Comparison of ENCODE assay signal across 7 mouse cellular contexts in the genomic region with DNA sequence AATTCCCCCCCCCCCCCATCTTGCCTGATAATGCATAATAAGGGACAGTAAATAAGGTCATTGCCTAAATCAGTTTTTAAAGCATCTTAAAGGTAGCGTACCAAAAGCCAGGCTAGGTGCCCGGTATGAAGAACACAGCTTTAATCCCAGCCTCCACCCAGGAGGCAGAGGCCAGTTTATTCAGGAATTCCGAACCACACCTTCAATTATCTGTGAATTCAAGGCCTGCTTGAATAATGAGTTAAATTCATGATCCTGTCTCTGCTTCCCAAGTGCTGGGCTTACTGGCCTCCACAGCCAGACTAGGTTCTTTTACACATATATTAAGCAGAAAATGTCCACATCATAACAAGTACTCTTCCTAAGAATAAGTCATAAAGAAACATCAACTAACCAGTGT. TPM values are rescaled to one million over a fixed set of nuclear protein-coding genes. Genes with fewer than 3 reads are reported as not detected.
A peak's percentile ranks its signal among the peaks of the same experiment; 100 is the strongest.
DNase-seq lines count a peak whose midpoint lies in the region; ATAC-seq and TF ChIP-seq lines count a peak whose summit lies in the region.

No protein-coding gene starts in this region.

- peak overlapping the region; percentile 94 for H3K4me3 ChIP-seq in megakaryocyte, embryonic 14.5 days (replicated peaks)
- H3K4me3 ChIP-seq in forebrain, embryonic 10.5 days, result peak overlapping the region; percentile 84
- peak overlapping the region; percentile 86 for H3K4me3 ChIP-seq in limb, embryonic 14.5 days (replicated peaks; ENCODE audit: low read length)
- H3K4me3 ChIP-seq in stomach, embryonic 15.5 days (replicated peaks), result peak overlapping the region; percentile 80

- H3K4me1 ChIP-seq in megakaryocyte, embryonic 14.5 days, result peaks cover 29% of the 10 kb centered on the region
- peaks cover 27% of the 10 kb centered on the region for H3K4me1 ChIP-seq in forebrain, embryonic 10.5 days
- peaks cover 5% of the 10 kb centered on the region for H3K4me1 ChIP-seq in limb, embryonic 14.5 days (ENCODE audit: control insufficient read depth, insufficient read depth, low read length)
- H3K4me1 ChIP-seq in stomach, embryonic 15.5 days, result peaks cover 13% of the 10 kb centered on the region; the same call in 1 of the 2 replicates

- peaks cover 24% of the 10 kb centered on the region for H3K36me3 ChIP-seq in megakaryocyte, embryonic 14.5 days (replicated peaks; ENCODE audit: low read length)
- H3K36me3 ChIP-seq in forebrain, embryonic 10.5 days (replicated peaks), result peaks cover 21% of the 10 kb centered on the region
- H3K36me3 ChIP-seq in limb, embryonic 14.5 days (ENCODE audit: control insufficient read depth, insufficient read depth, low read length), result peaks cover 13% of the 10 kb centered on the region
- H3K36me3 ChIP-seq in stomach, embryonic 15.5 days, result 0 out of 2 replicates have a peak, but pooled peaks cover 8% of the 10 kb centered on the region

- no peak for TF ChIP-seq POLR2A in limb, embryonic 14.5 days (IDR thresholded peaks at IDR 0.05; ENCODE audit: borderline replicate concordance, extremely low read depth, insufficient read depth, insufficient read length)

- H3K4me2 ChIP-seq in limb, embryonic 14.5 days (replicated peaks; ENCODE audit: low read depth, low read length, severe bottlenecking), result peak overlapping the region; percentile 81
- H3K4me2 ChIP-seq in stomach, embryonic 15.5 days, result peak overlapping the region; percentile 80

- H3K27me3 ChIP-seq in megakaryocyte, embryonic 14.5 days (replicated peaks), result no peaks in the 10 kb centered on the region
- no peaks in the 10 kb centered on the region for H3K27me3 ChIP-seq in forebrain, embryonic 10.5 days (ENCODE audit: poor library complexity, severe bottlenecking)
- no peaks in the 10 kb centered on the region for H3K27me3 ChIP-seq in limb, embryonic 14.5 days (ENCODE audit: control insufficient read depth, insufficient read depth, low read length)
- H3K27me3 ChIP-seq in stomach, embryonic 15.5 days (replicated peaks), result no peaks in the 10 kb centered on the region

- peak overlapping the region; percentile 84 for H3K9ac ChIP-seq in limb, embryonic 14.5 days (ENCODE audit: low read depth, low read length, severe bottlenecking)
- H3K9ac ChIP-seq in stomach, embryonic 15.5 days, result no peak overlapping the region

- H3K9me3 ChIP-seq in megakaryocyte, embryonic 14.5 days, result no peaks in the 10 kb centered on the region
- H3K9me3 ChIP-seq in forebrain, embryonic 10.5 days, result no peaks in the 10 kb centered on the region
- H3K9me3 ChIP-seq in limb, embryonic 14.5 days (ENCODE audit: control insufficient read depth, low read length), result no peaks in the 10 kb centered on the region
- no peaks in the 10 kb centered on the region for H3K9me3 ChIP-seq in stomach, embryonic 15.5 days

- no peak for DNase-seq in forebrain, embryonic 10.5 days (ENCODE audit: extremely low spot score, low spot score)
- DNase-seq in limb, embryonic 14.5 days (ENCODE audit: low spot score), result no peak
- no peak for DNase-seq in layer of hippocampus, postnatal 14 days (ENCODE audit: low spot score in 2 of 2)
- no peak for DNase-seq in layer of hippocampus, adult 8-10 months (ENCODE audit: low spot score in 2 of 2)

- ATAC-seq in megakaryocyte, adult 5-6 weeks (ENCODE audit: poor library complexity, severe bottlenecking), result no peak
- ATAC-seq in limb, embryonic 14.5 days (ENCODE audit: low FRiP score, low read depth), result no peak
- no peak for ATAC-seq in stomach, embryonic 15.5 days (ENCODE audit: insufficient read depth, low FRiP score, low read depth)

- peak overlapping the region; percentile 92 for H3K27ac ChIP-seq in forebrain, embryonic 10.5 days
- peak overlapping the region; percentile 13; the same call in 1 of the 2 replicates for H3K27ac ChIP-seq in limb, embryonic 14.5 days (replicated peaks; ENCODE audit: low read depth, low read length)
- peak overlapping the region; percentile 82 for H3K27ac ChIP-seq in stomach, embryonic 15.5 days

- WGBS in forebrain, embryonic 10.5 days, result 13% methylated on average over 3 of the region's 3 CpGs
- 19% methylated on average over 3 of the region's 3 CpGs for WGBS in limb, embryonic 14.5 days
- 16% methylated on average over 3 of the region's 3 CpGs for WGBS in stomach, embryonic 15.5 days

RNA-seq across cellular contexts. Expression of gene Dnajc21, which starts 0.6 kb away (rescaled TPM):
- polyA plus RNA-seq in megakaryocyte, embryonic 14.5 days (2012; ENCODE audit: insufficient read depth, low replicate concordance), result 4.1 and 12.6 TPM in 2 replicates
- total RNA-seq in megakaryocyte, adult 5-6 weeks (2015), result 35.1 and 36.9 TPM in 2 replicates
- total RNA-seq in megakaryocyte, adult 5-6 weeks (2017), result 37.5 and 42.2 TPM in 2 replicates
- 11.3 and 12.2 TPM in 2 replicates for polyA plus RNA-seq in forebrain, embryonic 10.5 days (2016; fragmentation: Nextera tagmentation; extraction: Ambion mirVana)
- 6.3 and 13.2 TPM in 2 replicates for polyA plus RNA-seq in limb, embryonic 14.5 days (2012; rRNA removed)
- polyA plus RNA-seq in limb, embryonic 14.5 days (2014; fragmentation: Nextera tagmentation; extraction: Ambion mirVana), result 16.1 and 19.1 TPM in 2 replicates
- polyA plus RNA-seq in stomach, embryonic 15.5 days (2015; fragmentation: Nextera tagmentation; extraction: Ambion mirVana), result 16.8 and 17.6 TPM in 2 replicates
- 10 to 100 TPM; 19.3 TPM for total RNA-seq in layer of hippocampus, postnatal 14 days (2021)
- total RNA-seq in layer of hippocampus, adult 8-10 months (2022), result 10 to 100 TPM; 21.6 to 29.3 (median 23.6) TPM

RNA-seq across cellular contexts. Expression of gene Brix1, which starts 14.8 kb away (rescaled TPM):
- 2.7 and 48.2 TPM in 2 replicates for polyA plus RNA-seq in megakaryocyte, embryonic 14.5 days (2012; ENCODE audit: insufficient read depth, low replicate concordance)
- 34.3 and 49.4 TPM in 2 replicates for total RNA-seq in megakaryocyte, adult 5-6 weeks (2015)
- 15.1 and 15.9 TPM in 2 replicates for total RNA-seq in megakaryocyte, adult 5-6 weeks (2017)
- polyA plus RNA-seq in forebrain, embryonic 10.5 days (2016; fragmentation: Nextera tagmentation; extraction: Ambion mirVana), result 131 and 137 TPM in 2 replicates
- 19.8 and 30.4 TPM in 2 replicates for polyA plus RNA-seq in limb, embryonic 14.5 days (2012; rRNA removed)
- polyA plus RNA-seq in limb, embryonic 14.5 days (2014; fragmentation: Nextera tagmentation; extraction: Ambion mirVana), result 105 and 106 TPM in 2 replicates
- polyA plus RNA-seq in stomach, embryonic 15.5 days (2015; fragmentation: Nextera tagmentation; extraction: Ambion mirVana), result 83.9 and 106 TPM in 2 replicates
- total RNA-seq in layer of hippocampus, postnatal 14 days (2021), result 10 to 100 TPM; 22.8 to 23.2 TPM
- 10 to 100 TPM; 20.9 to 24.9 (median 22.1) TPM for total RNA-seq in layer of hippocampus, adult 8-10 months (2022)

RNA-seq across cellular contexts. Expression of gene Rad1, which starts 14.9 kb away (rescaled TPM):
- 1.5 and 5.7 TPM in 2 replicates for polyA plus RNA-seq in megakaryocyte, embryonic 14.5 days (2012; ENCODE audit: insufficient read depth, low replicate concordance)
- total RNA-seq in megakaryocyte, adult 5-6 weeks (2015), result 14.9 and 17.1 TPM in 2 replicates
- 11.1 and 11.9 TPM in 2 replicates for total RNA-seq in megakaryocyte, adult 5-6 weeks (2017)
- polyA plus RNA-seq in forebrain, embryonic 10.5 days (2016; fragmentation: Nextera tagmentation; extraction: Ambion mirVana), result 54.2 and 58.2 TPM in 2 replicates
- polyA plus RNA-seq in limb, embryonic 14.5 days (2012; rRNA removed), result 29.3 and 33.1 TPM in 2 replicates
- polyA plus RNA-seq in limb, embryonic 14.5 days (2014; fragmentation: Nextera tagmentation; extraction: Ambion mirVana), result 10.7 and 14.3 TPM in 2 replicates
- polyA plus RNA-seq in stomach, embryonic 15.5 days (2015; fragmentation: Nextera tagmentation; extraction: Ambion mirVana), result 32.3 and 32.7 TPM in 2 replicates
- total RNA-seq in layer of hippocampus, postnatal 14 days (2021), result 10 to 100 TPM; 10.4 to 12.6 TPM
- 10 to 100 TPM; 12.4 to 16.1 (median 13.4) TPM for total RNA-seq in layer of hippocampus, adult 8-10 months (2022)

Comparison
In these comparisons a context has a peak if more than half of its experiments do, and no peak if none do; other contexts are left out.
1. H3K27ac ChIP-seq: peak in every context shown above with its lines; median percentile 92 in forebrain, embryonic 10.5 days; 82 in stomach, embryonic 15.5 days; 13 in limb, embryonic 14.5 days.